Comparison of ENCODE assay signal across 13 mouse cellular contexts in genomic region chr13:54248436-54248995, GRCm38 (mm10). TPM values are rescaled to one million over a fixed set of nuclear protein-coding genes. Genes with fewer than 3 reads are reported as not detected.
A peak's percentile ranks its signal among the peaks of the same experiment; 100 is the strongest.
DNase-seq lines count a peak whose midpoint lies in the region; ATAC-seq and TF ChIP-seq lines count a peak whose summit lies in the region.
"Had no signal": no experiment of that assay in that cellular context is flagged by ENCODE, and none has a peak within 500 bp of the region (broad histone marks: within the 10 kb centered on the region; RNA-seq: fewer than 3 reads in every experiment).

No protein-coding gene starts in this region.

- WGBS in intestine, embryonic 14.5 days: 45% methylated on average over 13 of the region's 13 CpGs
- WGBS in intestine, postnatal 0 days: 59% methylated on average over 13 of the region's 13 CpGs
- 82% methylated on average over 13 of the region's 13 CpGs for WGBS in midbrain, embryonic 10.5 days
- WGBS in midbrain, embryonic 16.5 days: 70% methylated on average over 13 of the region's 13 CpGs

- no peak overlapping the region for H3ac ChIP-seq in myocyte (ENCODE audit: control insufficient read depth, insufficient read length)

- peaks cover 11% of the 10 kb centered on the region; the same call in 1 of the 2 replicates for H3K4me1 ChIP-seq in intestine, embryonic 14.5 days (replicated peaks; ENCODE audit: control insufficient read depth, insufficient read depth, low read length)
- H3K4me1 ChIP-seq in intestine, postnatal 0 days (replicated peaks; ENCODE audit: control insufficient read depth, insufficient read depth, low read length): no peaks in the 10 kb centered on the region
- H3K4me1 ChIP-seq in midbrain, embryonic 10.5 days: peaks cover 27% of the 10 kb centered on the region
- peaks cover 8% of the 10 kb centered on the region; the same call in 1 of the 2 replicates for H3K4me1 ChIP-seq in midbrain, embryonic 16.5 days (ENCODE audit: control insufficient read depth, insufficient read depth, low read length)

- DNase-seq in cerebellum, adult 9-11 months: peak; percentile 36
- no peak for DNase-seq in cerebellum, postnatal 14 days
- DNase-seq in intestine, embryonic 14.5 days (ENCODE audit: low spot score): no peak
- DNase-seq in midbrain, embryonic 10.5 days (ENCODE audit: low spot score): no peak
- DNase-seq: cerebellum, adult 11-12 months; liver, postnatal 0 days; right cerebral cortex, adult 18-20 months; thymus, postnatal 14 days had no signal

- H3K27ac ChIP-seq in intestine, embryonic 14.5 days (ENCODE audit: low read depth): no peak overlapping the region
- no peak overlapping the region; the same call in 1 of the 2 replicates for H3K27ac ChIP-seq in intestine, postnatal 0 days (ENCODE audit: low read depth, low read length)
- peak overlapping the region; percentile 38 for H3K27ac ChIP-seq in midbrain, embryonic 10.5 days (replicated peaks)
- H3K27ac ChIP-seq in midbrain, embryonic 16.5 days (ENCODE audit: low read length): no peak overlapping the region

- H3K9ac ChIP-seq in intestine, embryonic 14.5 days (ENCODE audit: low read length): no peak overlapping the region
- H3K9ac ChIP-seq in intestine, postnatal 0 days (ENCODE audit: low read depth, low read length): no peak overlapping the region
- no peak overlapping the region for H3K9ac ChIP-seq in midbrain, embryonic 16.5 days (ENCODE audit: low read depth, low read length)
- H3K9ac ChIP-seq: liver, postnatal 0 days had no signal

- no peak for ATAC-seq in intestine, embryonic 14.5 days (replicated peaks; ENCODE audit: low FRiP score, low TSS enrichment, low read depth)
- ATAC-seq in intestine, postnatal 0 days: no peak
- no peak for ATAC-seq in midbrain, embryonic 16.5 days
- ATAC-seq in megakaryocyte-erythroid progenitor cell, adult 5-6 weeks (replicated peaks; ENCODE audit: low FRiP score, low TSS enrichment, poor library complexity, severe bottlenecking): no peak

- no peaks in the 10 kb centered on the region for H3K9me3 ChIP-seq in intestine, embryonic 14.5 days (ENCODE audit: control insufficient read depth, low read length)
- H3K9me3 ChIP-seq in intestine, postnatal 0 days (ENCODE audit: control insufficient read depth): no peaks in the 10 kb centered on the region
- H3K9me3 ChIP-seq in midbrain, embryonic 10.5 days (replicated peaks): no peaks in the 10 kb centered on the region
- H3K9me3 ChIP-seq in midbrain, embryonic 16.5 days (replicated peaks; ENCODE audit: control insufficient read depth, low read length, poor library complexity, severe bottlenecking): no peaks in the 10 kb centered on the region

- no peaks in the 10 kb centered on the region for H3K79me2 ChIP-seq in myocyte (ENCODE audit: control insufficient read depth, insufficient read depth)

- TF ChIP-seq CTCF in intestine, postnatal 0 days (IDR thresholded peaks at IDR 0.05; ENCODE audit: low read depth): no peak

- no peaks in the 10 kb centered on the region for H3K36me3 ChIP-seq in intestine, embryonic 14.5 days (ENCODE audit: control insufficient read depth, insufficient read depth, low read length)
- no peaks in the 10 kb centered on the region for H3K36me3 ChIP-seq in intestine, postnatal 0 days (ENCODE audit: control insufficient read depth, insufficient read depth)
- no peaks in the 10 kb centered on the region for H3K36me3 ChIP-seq in midbrain, embryonic 10.5 days
- H3K36me3 ChIP-seq in midbrain, embryonic 16.5 days (ENCODE audit: control insufficient read depth, insufficient read depth, low read length): no peaks in the 10 kb centered on the region
- H3K36me3 ChIP-seq in myocyte (ENCODE audit: control insufficient read depth, insufficient read depth): no peaks in the 10 kb centered on the region

- H3K4me2 ChIP-seq in intestine, embryonic 14.5 days (ENCODE audit: low read length): 0 out of 2 replicates have a peak overlapping the region, but pooled peaks have one; percentile 3
- no peak overlapping the region for H3K4me2 ChIP-seq in intestine, postnatal 0 days (replicated peaks; ENCODE audit: low read depth)
- no peak overlapping the region for H3K4me2 ChIP-seq in midbrain, embryonic 16.5 days (ENCODE audit: low read length)
- H3K4me2 ChIP-seq in myocyte (ENCODE audit: low read depth): peak overlapping the region; percentile 65

- no peak for TF ChIP-seq POLR2A in myocyte (IDR thresholded peaks at IDR 0.05; ENCODE audit: insufficient read length, low read depth)

- H3K27me3 ChIP-seq in intestine, embryonic 14.5 days (replicated peaks; ENCODE audit: control insufficient read depth, insufficient read depth, low read length): no peaks in the 10 kb centered on the region
- H3K27me3 ChIP-seq in intestine, postnatal 0 days (replicated peaks; ENCODE audit: control insufficient read depth, insufficient read depth, low read length): no peaks in the 10 kb centered on the region
- peaks cover 37% of the 10 kb centered on the region for H3K27me3 ChIP-seq in midbrain, embryonic 10.5 days (ENCODE audit: low read depth, poor library complexity, severe bottlenecking)
- no peaks in the 10 kb centered on the region for H3K27me3 ChIP-seq in midbrain, embryonic 16.5 days (ENCODE audit: control insufficient read depth, insufficient read depth, low read depth, low read length)
- peaks cover 3% of the 10 kb centered on the region for H3K27me3 ChIP-seq in myocyte (ENCODE audit: control insufficient read depth, insufficient read depth, insufficient read length)

- H3K4me3 ChIP-seq in intestine, embryonic 14.5 days (ENCODE audit: low read depth, low read length): no peak overlapping the region
- no peak overlapping the region for H3K4me3 ChIP-seq in intestine, postnatal 0 days (ENCODE audit: low read depth, low read length)
- no peak overlapping the region for H3K4me3 ChIP-seq in midbrain, embryonic 10.5 days
- no peak overlapping the region for H3K4me3 ChIP-seq in midbrain, embryonic 16.5 days (ENCODE audit: low read depth, low read length)
- H3K4me3 ChIP-seq in myocyte: no peak overlapping the region

TF ChIP-seq in myocyte, 11 proteins besides CTCF, POLR2A, EP300 and RAD21:
- TF ChIP-seq MAX (IDR thresholded peaks at IDR 0.05; ENCODE audit: low read depth) (no peak), POLR2AphosphoS2 (IDR thresholded peaks at IDR 0.05; ENCODE audit: insufficient read length, low read depth) (no peak), USF1 (IDR thresholded peaks at IDR 0.05; ENCODE audit: low read depth) (no peak), TCF3 (IDR thresholded peaks at IDR 0.05; ENCODE audit: insufficient read length, low read depth) (no peak), REST (IDR thresholded peaks at IDR 0.05; ENCODE audit: insufficient read depth, insufficient read length) (no peak), E2F4 (IDR thresholded peaks at IDR 0.05; ENCODE audit: insufficient read depth) (no peak), TCF12 (IDR thresholded peaks at IDR 0.05; ENCODE audit: insufficient read depth, poor library complexity, severe bottlenecking) (no peak), CEBPB (IDR thresholded peaks at IDR 0.05; ENCODE audit: insufficient read depth, poor library complexity, severe bottlenecking) (no peak)

RNA-seq across cellular contexts. Expression of gene Hrh2, which starts 56.6 kb away (rescaled TPM):
- 0.16 and 0.26 TPM in 2 replicates for polyA plus RNA-seq in intestine, embryonic 14.5 days (2014; fragmentation: Nextera tagmentation; extraction: Ambion mirVana)
- polyA plus RNA-seq in intestine, postnatal 0 days (2015; fragmentation: Nextera tagmentation; extraction: Ambion mirVana): 0.04 and 0.05 TPM in 2 replicates
- polyA plus RNA-seq in midbrain, embryonic 10.5 days (2016; fragmentation: Nextera tagmentation; extraction: Ambion mirVana): 0.14 and 0.15 TPM in 2 replicates
- 1.1 and 1.2 TPM in 2 replicates for polyA plus RNA-seq in midbrain, embryonic 16.5 days (2015; fragmentation: Nextera tagmentation; extraction: Ambion mirVana)
- not detected for polyA plus RNA-seq in myocyte (2012; fragmentation: generic; extraction: Trizol)
- total RNA-seq in megakaryocyte-erythroid progenitor cell, adult 5-6 weeks (2014; fragmentation: Nextera tagmentation): 3.6 and 4.6 TPM in 2 replicates
- 1.6 and 2.2 TPM in 2 replicates for total RNA-seq in megakaryocyte-erythroid progenitor cell, adult 5-6 weeks (2017)
- polyA plus RNA-seq: limb, embryonic 11.5 days had no signal

Comparison
In these comparisons a context has a peak if more than half of its experiments do, and no peak if none do; other contexts are left out.
1. H3K4me2 ChIP-seq: peak in intestine, embryonic 14.5 days (single experiment) and myocyte (single experiment); none in intestine, postnatal 0 days (single experiment) and midbrain, embryonic 16.5 days (single experiment).